Mouse (Mus musculus) thymus, adult 2 months (tissue): ENCODE data around the gene Sod2.
"Not testable (repeated sequence)": the region's sequence is repeated elsewhere in the genome, so short reads cannot be mapped to it uniquely, and the experiment has no call there.

Experiments
- CTCF ChIP-seq: fragments of 200-500 bp; IDR thresholded peaks from 2 replicates; pipeline ENCODE4 v1.5.1; 2012; ENCODE audit warnings: mild to moderate bottlenecking, control low read depth, low read length, moderate library complexity, borderline replicate concordance; ENCODE audit not compliant: control insufficient read depth, poor library complexity, insufficient read depth; ENCODE audit errors: extremely low read depth
- POLR2A ChIP-seq: fragments of 200-500 bp; IDR thresholded peaks from 2 replicates; pipeline ENCODE4 v1.6.1; 2012; ENCODE audit warnings: mild to moderate bottlenecking, low read length, control low read depth, moderate library complexity; ENCODE audit not compliant: control insufficient read depth, poor library complexity, insufficient read depth; ENCODE audit errors: extremely low read depth

DNA sequence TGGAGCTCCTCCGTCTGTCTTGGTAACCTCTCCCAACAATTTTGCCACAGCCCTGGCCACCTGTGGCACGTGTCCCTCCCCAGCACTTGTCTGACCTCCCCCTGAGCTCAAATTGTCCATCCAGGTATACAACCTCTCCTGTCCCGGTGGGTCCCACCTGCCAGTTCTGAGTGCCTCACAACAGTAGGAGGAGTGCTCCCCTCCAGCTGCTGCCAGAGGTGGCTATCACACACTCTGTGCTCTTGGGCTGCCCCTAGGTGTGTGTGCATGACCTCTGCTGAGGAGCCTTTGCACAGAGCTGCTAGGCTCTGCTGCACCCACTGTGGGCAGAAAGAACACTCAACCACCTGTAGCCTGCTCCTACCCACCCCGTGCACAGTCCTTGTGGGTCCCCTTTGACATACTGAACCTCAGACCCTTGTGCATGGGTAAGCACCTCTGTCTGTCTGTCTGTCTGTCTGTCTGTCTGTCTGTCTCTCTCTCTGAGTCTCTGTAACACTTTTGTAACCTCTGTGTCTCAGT is 61.3 kb downstream of the Sod2 start:
- not testable (repeated sequence) for TF ChIP-seq CTCF, POLR2A
